Mouse (Mus musculus): Measurements from ENCODE around the gene Hnrnpul2. TPM values are rescaled to one million over a fixed set of nuclear protein-coding genes. Genes with fewer than 3 reads are reported as not detected.

Hnrnpul2 gene
- polyA plus RNA-seq (2016; fragmentation: Nextera tagmentation; extraction: Ambion mirVana), result 6.2 TPM in 2 replicates

DNA sequence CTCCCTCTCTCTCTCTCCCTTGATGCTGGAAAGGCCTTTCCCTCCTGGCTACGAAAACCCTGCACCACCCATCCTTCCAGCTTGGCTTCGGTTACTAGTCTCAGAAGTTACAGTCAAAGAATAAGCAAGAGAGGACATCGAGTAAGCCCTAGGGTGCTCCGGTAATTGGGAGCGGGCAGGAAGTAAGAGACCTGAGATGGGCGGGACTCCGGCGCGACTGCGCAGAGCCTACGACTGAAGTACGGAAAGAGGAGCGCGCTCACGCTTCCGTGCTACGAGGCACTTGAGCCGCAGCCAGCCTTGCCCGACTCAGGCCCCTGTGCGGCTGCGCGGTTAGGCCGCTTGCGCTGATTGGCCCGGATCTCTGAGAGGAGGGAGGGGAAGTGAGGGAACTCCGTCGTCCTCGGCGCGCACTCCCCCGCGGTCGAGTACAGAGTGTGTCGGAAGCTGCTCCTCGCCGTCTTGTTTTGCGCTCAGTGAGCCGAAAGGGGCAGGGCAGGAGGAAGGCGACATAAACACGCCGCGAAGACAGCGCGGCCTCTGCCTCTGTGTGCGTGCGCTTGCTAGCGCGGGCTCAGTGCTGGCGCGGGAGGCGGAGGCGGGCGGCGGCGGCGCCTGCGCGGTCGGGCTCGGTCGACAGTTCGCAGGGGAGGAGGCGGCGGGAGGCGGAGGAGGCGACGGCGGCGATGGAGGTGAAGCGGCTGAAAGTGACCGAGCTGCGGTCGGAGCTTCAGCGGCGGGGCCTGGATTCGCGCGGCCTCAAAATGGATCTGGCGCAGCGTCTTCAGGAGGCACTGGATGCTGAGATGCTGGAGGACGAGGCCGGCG, at the start of gene Hnrnpul2:
TSS of gene Hnrnpul2 (plus strand) at position 415 of the 828 bp plus-strand sequence.
- 0% methylated on average over 82 of the region's 83 CpGs for WGBS
- peak; percentile 97 for ATAC-seq (ENCODE audit: insufficient number of reproducible peaks, insufficient read depth, low FRiP score, low TSS enrichment)
- peaks cover 31% of the 10 kb centered on the region for H3K36me3 ChIP-seq

DNA sequence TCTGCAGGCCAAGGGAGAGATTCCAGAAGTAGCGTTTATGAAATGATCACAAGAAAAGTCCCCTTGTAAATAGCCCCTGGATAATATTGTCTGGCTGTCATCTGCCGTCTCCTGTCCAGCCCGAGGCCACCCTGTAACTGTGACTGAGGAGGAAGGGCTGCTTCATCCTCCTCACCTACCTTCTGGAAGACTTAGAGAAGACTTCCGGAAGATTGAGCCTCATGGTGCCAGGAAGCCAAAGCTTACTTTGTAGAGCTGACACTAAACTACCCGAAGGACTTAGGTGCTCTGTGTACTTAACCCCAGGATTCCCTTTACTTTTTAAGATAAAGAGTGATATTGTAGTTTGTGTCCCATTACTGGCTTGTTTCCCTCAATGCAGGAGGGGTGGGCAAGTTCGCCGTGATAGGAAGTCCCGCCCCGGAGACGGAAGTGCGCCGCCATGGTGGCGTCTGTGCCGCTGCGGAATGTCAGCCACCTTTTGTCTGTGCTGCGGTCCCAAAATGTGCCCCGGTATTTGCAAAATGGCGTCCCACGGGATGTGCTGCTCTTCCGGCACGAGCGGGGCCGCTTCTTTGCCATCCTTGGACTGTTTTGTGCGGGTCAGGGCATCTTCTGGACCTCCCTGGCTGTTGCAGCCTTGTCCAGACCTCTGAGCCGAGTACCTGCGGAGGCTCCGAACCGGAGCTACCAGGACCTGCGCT, 49.1 kb upstream of the Hnrnpul2 start, which contains the start of gene Tmem223:
TSS of gene Tmem223 (plus strand) at position 430 of the 704 bp plus-strand sequence.
- peak within 1 kb of the TSS; percentile 81 for H3K4me3 ChIP-seq
- H3K27ac ChIP-seq, result peak within 1 kb of the TSS; percentile 90
- peak within 1 kb of the TSS; percentile 90 for H3K9ac ChIP-seq
- 23% methylated on average over 29 of the region's 29 CpGs for WGBS
- 0 out of 2 replicates have a peak, but pooled peaks have one; percentile 24 for ATAC-seq (ENCODE audit: insufficient number of reproducible peaks, insufficient read depth, low FRiP score, low TSS enrichment)
- peaks cover 59% of the 10 kb centered on the region for H3K36me3 ChIP-seq
- peak within 1 kb of the TSS; percentile 73 for H3K4me2 ChIP-seq (replicated peaks)
- H3K27me3 ChIP-seq, result no peaks in the 10 kb centered on the region
- no peaks in the 10 kb centered on the region for H3K9me3 ChIP-seq
- peaks cover 29% of the 10 kb centered on the region for H3K4me1 ChIP-seq

More for the DNA sequence above, at the start of gene Hnrnpul2:
- peak within 1 kb of the TSS; percentile 99 for H3K9ac ChIP-seq
- H3K9me3 ChIP-seq, result no peaks in the 10 kb centered on the region
- peak within 1 kb of the TSS; percentile 86 for H3K4me2 ChIP-seq (replicated peaks)
- H3K27ac ChIP-seq, result peak within 1 kb of the TSS; percentile 100
- no peaks in the 10 kb centered on the region for H3K27me3 ChIP-seq
- H3K4me1 ChIP-seq, result peaks cover 36% of the 10 kb centered on the region
- H3K4me3 ChIP-seq, result peak within 1 kb of the TSS; percentile 76

DNA sequence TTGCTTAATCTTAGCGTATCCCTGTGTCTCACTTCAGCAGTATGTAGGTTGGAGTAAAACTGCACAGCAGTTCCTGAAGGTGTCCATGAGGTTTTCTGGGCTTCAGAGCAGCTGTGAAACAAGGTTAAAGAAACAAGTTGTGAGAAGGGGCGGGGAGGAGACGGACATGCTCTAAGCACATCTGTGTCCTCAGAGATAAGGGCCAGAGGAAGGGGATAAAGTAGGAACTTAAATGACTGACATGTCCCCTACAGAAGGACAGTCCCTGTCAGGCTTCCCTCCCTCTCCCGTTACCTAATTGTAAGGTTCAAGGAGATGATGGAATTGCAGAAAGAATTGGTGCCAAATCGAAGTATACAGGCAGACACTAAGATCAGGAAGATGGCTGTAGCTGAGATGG, 46.8 kb upstream of the Hnrnpul2 start:
- no peak for ATAC-seq (ENCODE audit: insufficient number of reproducible peaks, insufficient read depth, low FRiP score, low TSS enrichment)
- no peaks in the 10 kb centered on the region for H3K9me3 ChIP-seq
- peaks cover 31% of the 10 kb centered on the region for H3K4me1 ChIP-seq
- H3K27me3 ChIP-seq, result no peaks in the 10 kb centered on the region
- peaks cover 40% of the 10 kb centered on the region for H3K36me3 ChIP-seq
- 80% methylated on average over 5 of the region's 5 CpGs for WGBS
- peak overlapping the region; percentile 99 for H3K27ac ChIP-seq
- no peak overlapping the region for H3K9ac ChIP-seq
- peak overlapping the region; percentile 95 for H3K4me2 ChIP-seq (replicated peaks)
- H3K4me3 ChIP-seq, result peak overlapping the region; percentile 78

DNA sequence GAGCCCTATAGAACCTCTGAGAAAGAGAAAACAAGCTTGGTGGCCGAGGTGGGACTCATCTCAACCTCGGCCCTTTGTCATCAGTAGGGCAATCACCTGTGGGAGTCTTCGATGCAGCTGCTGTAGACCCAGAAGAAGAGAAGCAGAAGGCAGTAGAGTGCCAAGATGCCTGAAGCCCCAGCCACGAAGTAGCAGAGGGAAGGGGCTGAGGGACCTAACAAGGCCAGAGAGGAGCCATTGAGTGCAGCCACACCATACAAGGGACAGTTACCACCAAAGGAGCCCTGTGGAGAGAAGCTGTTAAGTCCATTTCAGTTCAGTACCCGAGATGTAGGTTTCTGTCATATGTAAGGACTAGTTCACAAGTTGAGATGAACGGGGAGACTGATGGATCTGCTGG, 46.4 kb upstream of the Hnrnpul2 start:
- peaks cover 31% of the 10 kb centered on the region for H3K4me1 ChIP-seq
- peak overlapping the region; percentile 99 for H3K27ac ChIP-seq
- no peaks in the 10 kb centered on the region for H3K9me3 ChIP-seq
- H3K4me3 ChIP-seq, result peak overlapping the region; percentile 78
- H3K9ac ChIP-seq, result peak overlapping the region; percentile 96
- H3K36me3 ChIP-seq, result peaks cover 40% of the 10 kb centered on the region
- 60% methylated on average over 6 of the region's 6 CpGs for WGBS
- H3K27me3 ChIP-seq, result no peaks in the 10 kb centered on the region
- no peak for ATAC-seq (ENCODE audit: insufficient number of reproducible peaks, insufficient read depth, low FRiP score, low TSS enrichment)
- peak overlapping the region; percentile 95 for H3K4me2 ChIP-seq (replicated peaks)

- H3K27ac ChIP-seq, result peak within 1 kb of the TSS; percentile 99
- H3K4me2 ChIP-seq (replicated peaks), result peak within 1 kb of the TSS; percentile 95
- H3K36me3 ChIP-seq, result peaks cover 34% of the 10 kb centered on the region
- peak; percentile 81 for ATAC-seq (ENCODE audit: insufficient number of reproducible peaks, insufficient read depth, low FRiP score, low TSS enrichment)
- peak within 1 kb of the TSS; percentile 96 for H3K9ac ChIP-seq
- H3K9me3 ChIP-seq, result no peaks in the 10 kb centered on the region
- WGBS, result under 1% methylated on average over 67 of the region's 68 CpGs
- peaks cover 31% of the 10 kb centered on the region for H3K4me1 ChIP-seq
- H3K4me3 ChIP-seq, result peak within 1 kb of the TSS; percentile 78
- no peaks in the 10 kb centered on the region for H3K27me3 ChIP-seq
Measured at GRCm38 (mm10) chr19:8774086-8774835, 45.5 kb upstream of the Hnrnpul2 start, which contains the start of gene Tmem179b. Tmem179b (minus strand) TSS chr19:8774467.

GRCm38 (mm10) chr19:8774951-8775421, 44.8 kb upstream of the Hnrnpul2 start:
- Histone ChIP-seq H3K4me3 (peak overlapping the region; percentile 78), H3K27ac (peak overlapping the region; percentile 99), H3K9ac (peak overlapping the region; percentile 96), H3K9me3 (no peaks in the 10 kb centered on the region), H3K27me3 (no peaks in the 10 kb centered on the region), H3K4me1 (peaks cover 31% of the 10 kb centered on the region), H3K4me2 (replicated peaks) (peak overlapping the region; percentile 95), H3K36me3 (peaks cover 33% of the 10 kb centered on the region)
- WGBS, result 5% methylated on average over 20 of the region's 20 CpGs
- peak; percentile 10; the same call in 1 of the 2 replicates for ATAC-seq (ENCODE audit: insufficient number of reproducible peaks, insufficient read depth, low FRiP score, low TSS enrichment)

GRCm38 (mm10) chr19:8786008-8786781, 33.6 kb upstream of the Hnrnpul2 start, which contains the start of gene Taf6l:
Taf6l (minus strand) TSS chr19:8786417.
- Histone ChIP-seq H3K4me3 (peak within 1 kb of the TSS; percentile 69), H3K4me2 (replicated peaks) (peak within 1 kb of the TSS; percentile 64), H3K27ac (peak within 1 kb of the TSS; percentile 88), H3K27me3 (no peaks in the 10 kb centered on the region), H3K36me3 (peaks cover 24% of the 10 kb centered on the region), H3K9me3 (no peaks in the 10 kb centered on the region), H3K4me1 (peaks cover 6% of the 10 kb centered on the region; the same call in 1 of the 2 replicates), H3K9ac (peak within 1 kb of the TSS; percentile 63)
- peak; percentile 98 for ATAC-seq (ENCODE audit: insufficient number of reproducible peaks, insufficient read depth, low FRiP score, low TSS enrichment)
- WGBS, result under 1% methylated on average over 32 of the region's 32 CpGs

DNA sequence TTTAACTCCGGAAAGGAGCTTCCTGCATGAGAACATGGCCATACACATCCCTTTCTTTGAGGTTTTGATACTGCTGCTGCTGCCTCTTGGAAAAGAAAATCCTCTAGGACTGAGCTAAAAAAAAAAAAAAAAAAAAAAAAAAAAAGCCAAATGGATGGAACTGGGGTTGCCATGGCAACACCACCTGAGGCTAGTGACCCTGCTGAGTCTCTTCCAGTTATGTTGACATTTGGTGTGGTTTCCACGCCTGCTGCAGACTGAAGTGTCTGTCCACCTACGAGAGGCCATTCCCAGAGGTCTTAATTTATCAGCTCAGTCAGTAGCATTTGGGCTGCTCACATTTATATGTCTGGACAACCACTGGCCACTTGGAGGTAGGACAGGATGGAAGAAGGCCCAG, 31.3 kb upstream of the Hnrnpul2 start:
- H3K4me1 ChIP-seq, result peaks cover 6% of the 10 kb centered on the region; the same call in 1 of the 2 replicates
- H3K9ac ChIP-seq, result no peak overlapping the region
- H3K27me3 ChIP-seq, result no peaks in the 10 kb centered on the region
- no peak overlapping the region for H3K4me2 ChIP-seq (replicated peaks)
- H3K27ac ChIP-seq, result no peak overlapping the region
- peaks cover 5% of the 10 kb centered on the region; the same call in 1 of the 2 replicates for H3K9me3 ChIP-seq
- H3K36me3 ChIP-seq, result peaks cover 18% of the 10 kb centered on the region
- ATAC-seq (ENCODE audit: insufficient number of reproducible peaks, insufficient read depth, low FRiP score, low TSS enrichment), result no peak
- 26% methylated on average over 3 of the region's 3 CpGs for WGBS
- H3K4me3 ChIP-seq, result no peak overlapping the region

- peaks cover 5% of the 10 kb centered on the region; the same call in 1 of the 2 replicates for H3K9me3 ChIP-seq
- 49% methylated on average over 1 of the region's 1 CpGs for WGBS
- no peak for ATAC-seq (ENCODE audit: insufficient number of reproducible peaks, insufficient read depth, low FRiP score, low TSS enrichment)
- H3K4me2 ChIP-seq (replicated peaks), result no peak overlapping the region
- no peak overlapping the region for H3K9ac ChIP-seq
- no peak overlapping the region for H3K27ac ChIP-seq
- peaks cover 23% of the 10 kb centered on the region for H3K36me3 ChIP-seq
- no peaks in the 10 kb centered on the region for H3K27me3 ChIP-seq
- peaks cover 6% of the 10 kb centered on the region; the same call in 1 of the 2 replicates for H3K4me1 ChIP-seq
- no peak overlapping the region for H3K4me3 ChIP-seq
Measured at GRCm38 (mm10) chr19:8789171-8789570, 30.6 kb upstream of the Hnrnpul2 start.

- 81% methylated on average over 7 of the region's 7 CpGs for WGBS
- no peak for ATAC-seq (ENCODE audit: insufficient number of reproducible peaks, insufficient read depth, low FRiP score, low TSS enrichment)
- no peak overlapping the region for H3K27ac ChIP-seq
- no peak overlapping the region for H3K4me3 ChIP-seq
- H3K27me3 ChIP-seq, result no peaks in the 10 kb centered on the region
- H3K9me3 ChIP-seq, result peaks cover 5% of the 10 kb centered on the region; the same call in 1 of the 2 replicates
- H3K36me3 ChIP-seq, result peaks cover 31% of the 10 kb centered on the region
- peaks cover 5% of the 10 kb centered on the region; the same call in 1 of the 2 replicates for H3K4me1 ChIP-seq
- no peak overlapping the region for H3K9ac ChIP-seq
- no peak overlapping the region for H3K4me2 ChIP-seq (replicated peaks)
Measured at GRCm38 (mm10) chr19:8790171-8790570, 29.6 kb upstream of the Hnrnpul2 start.

Data from embryonic facial prominence, embryonic 12.5 days (tissue).